Mouse (Mus musculus): ENCODE measurements around the gene Gjb4.

The Gjb4 gene

DNA sequence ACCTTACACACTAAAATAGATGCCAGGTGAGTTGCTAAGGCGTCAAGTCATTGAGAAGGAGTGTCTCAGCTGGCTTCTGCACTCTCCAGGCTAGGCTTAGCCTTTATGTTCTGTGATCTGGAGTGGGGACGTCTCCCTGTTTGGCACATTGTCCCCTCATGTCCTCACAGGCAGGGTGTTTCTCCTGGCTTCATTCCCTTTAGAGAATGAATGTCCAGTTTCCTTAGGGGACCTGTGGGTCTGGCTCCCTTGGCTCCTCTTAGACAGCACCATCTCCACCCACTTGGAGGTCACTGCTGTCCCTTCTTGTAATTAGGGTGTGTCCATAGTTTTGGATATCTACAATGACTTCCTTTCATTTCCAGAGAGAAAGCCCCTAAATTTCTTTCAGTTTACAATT is 47.0 kb downstream of the Gjb4 start:
- no peak for DNase-seq (ENCODE audit: low spot score)

DNA sequence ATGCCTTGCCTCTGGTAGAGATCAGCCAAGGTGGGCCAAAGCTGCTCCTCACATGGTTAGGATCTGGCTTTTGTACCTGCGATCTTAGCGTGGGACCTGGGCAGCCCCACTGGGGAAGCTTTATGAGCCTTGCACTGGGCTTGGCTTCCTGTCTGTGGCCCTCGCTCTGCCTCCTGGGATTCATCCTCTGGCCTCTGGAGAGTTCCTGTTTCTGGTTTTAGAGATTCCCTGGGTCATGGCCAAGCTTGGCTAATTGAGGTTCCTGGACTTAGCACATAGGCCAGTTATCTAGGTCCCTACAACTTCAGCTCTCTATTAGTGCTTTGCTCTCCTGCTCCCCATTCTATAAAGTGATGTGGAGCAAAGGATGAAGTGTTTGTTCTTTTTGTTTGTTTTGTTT is 50.1 kb downstream of the Gjb4 start:
- DNase-seq (ENCODE audit: low spot score), result no peak
